Mouse (Mus musculus) heart, postnatal 4 days (tissue): ENCODE data around the gene Heg1. TPM values are rescaled to one million over a fixed set of nuclear protein-coding genes. Genes with fewer than 3 reads are reported as not detected.

Source experiments
- DNase-seq: peaks from one replicate; pipeline ENCODE4 v3.0.0; 2021
- total RNA-seq, 2 experiments: library from RNA; stranded (reverse); gene quantifications; 2 replicates each; pipeline ENCODE4 v1.2.3; 2021

Gene Heg1
- total RNA-seq, 2 experiments from 2014 or later: 226 to 240 TPM

GRCm38 (mm10) chr16:33745457-33745856 is 61.3 kb downstream of the Heg1 start:
- DNase-seq: no peak

- no peak for DNase-seq
Measured at GRCm38 (mm10) chr16:33746074-33746676, 62.0 kb downstream of the Heg1 start.

- DNase-seq: no peak
Measured at GRCm38 (mm10) chr16:33747346-33747954, 63.3 kb downstream of the Heg1 start.

GRCm38 (mm10) chr16:33747994-33748393 is 63.8 kb downstream of the Heg1 start:
- DNase-seq: no peak

- DNase-seq: no peak
Measured at GRCm38 (mm10) chr16:33751152-33751551, 67.0 kb downstream of the Heg1 start.

GRCm38 (mm10) chr16:33751590-33751989 is 67.4 kb downstream of the Heg1 start:
- no peak for DNase-seq

GRCm38 (mm10) chr16:33752904-33753578 is 68.9 kb downstream of the Heg1 start:
- peak; percentile 42 for DNase-seq

- DNase-seq: no peak
Measured at GRCm38 (mm10) chr16:33755293-33755692, 71.1 kb downstream of the Heg1 start.

- DNase-seq: no peak
Measured at GRCm38 (mm10) chr16:33755961-33756360, 71.8 kb downstream of the Heg1 start.

GRCm38 (mm10) chr16:33756396-33756795 is 72.2 kb downstream of the Heg1 start:
- no peak for DNase-seq

- DNase-seq: no peak
Measured at GRCm38 (mm10) chr16:33759207-33759606, 75.0 kb downstream of the Heg1 start.

- no peak for DNase-seq
Measured at GRCm38 (mm10) chr16:33760542-33760941, 76.4 kb downstream of the Heg1 start.

- DNase-seq: no peak
Measured at GRCm38 (mm10) chr16:33760996-33761395, 76.8 kb downstream of the Heg1 start.

- DNase-seq: no peak
Measured at GRCm38 (mm10) chr16:33764501-33765193, 80.5 kb downstream of the Heg1 start.

- no peak for DNase-seq
Measured at GRCm38 (mm10) chr16:33765477-33765876, 81.3 kb downstream of the Heg1 start.

- DNase-seq: no peak
Measured at GRCm38 (mm10) chr16:33766309-33766708, 82.1 kb downstream of the Heg1 start.

- DNase-seq: no peak
Measured at GRCm38 (mm10) chr16:33766757-33767156, 82.6 kb downstream of the Heg1 start.

- no peak for DNase-seq
Measured at GRCm38 (mm10) chr16:33768491-33769278, 84.5 kb downstream of the Heg1 start.

- DNase-seq: no peak
Measured at GRCm38 (mm10) chr16:33769848-33770247, 85.7 kb downstream of the Heg1 start.

GRCm38 (mm10) chr16:33770778-33771454 is 86.7 kb downstream of the Heg1 start:
- DNase-seq: no peak

GRCm38 (mm10) chr16:33772809-33773208 is 88.6 kb downstream of the Heg1 start:
- no peak for DNase-seq

- DNase-seq: no peak
Measured at GRCm38 (mm10) chr16:33774972-33775371, 90.8 kb downstream of the Heg1 start.
